Mouse (Mus musculus): Measurements from ENCODE around the gene Pif1.
A peak's percentile ranks its signal among the peaks of the same experiment; 100 is the strongest.

Pif1 gene

GRCm38 (mm10) chr9:65561016-65561415, 25.9 kb upstream of the Pif1 start:
- DNase-seq (ENCODE audit: low read depth, low spot score) = no peak

GRCm38 (mm10) chr9:65562081-65562506, 24.9 kb upstream of the Pif1 start:
- no peak for DNase-seq (ENCODE audit: low read depth, low spot score)

GRCm38 (mm10) chr9:65563073-65563472, 23.9 kb upstream of the Pif1 start:
- DNase-seq (ENCODE audit: low read depth, low spot score) = no peak

- no peak for DNase-seq (ENCODE audit: low read depth, low spot score)
Observed at GRCm38 (mm10) chr9:65564698-65565097, 22.3 kb upstream of the Pif1 start.

- no peak for DNase-seq (ENCODE audit: low read depth, low spot score)
Observed at GRCm38 (mm10) chr9:65568787-65569186, 18.2 kb upstream of the Pif1 start.

- no peak for DNase-seq (ENCODE audit: low read depth, low spot score)
Observed at GRCm38 (mm10) chr9:65569491-65569971, 17.4 kb upstream of the Pif1 start.

GRCm38 (mm10) chr9:65572837-65573236, 14.1 kb upstream of the Pif1 start:
- DNase-seq (ENCODE audit: low read depth, low spot score) = no peak

- DNase-seq (ENCODE audit: low read depth, low spot score) = no peak
Observed at GRCm38 (mm10) chr9:65574513-65575392, 12.2 kb upstream of the Pif1 start.

- DNase-seq (ENCODE audit: low read depth, low spot score) = peak; percentile 50
Observed at GRCm38 (mm10) chr9:65575393-65576196, 11.4 kb upstream of the Pif1 start.

- no peak for DNase-seq (ENCODE audit: low read depth, low spot score)
Observed at GRCm38 (mm10) chr9:65576861-65577510, 10.0 kb upstream of the Pif1 start.

- no peak for DNase-seq (ENCODE audit: low read depth, low spot score)
Observed at GRCm38 (mm10) chr9:65577511-65578196, 9.3 kb upstream of the Pif1 start.

GRCm38 (mm10) chr9:65578801-65579249, 8.1 kb upstream of the Pif1 start:
- peak; percentile 70 for DNase-seq (ENCODE audit: low read depth, low spot score)

GRCm38 (mm10) chr9:65579781-65580371, 7.1 kb upstream of the Pif1 start, which contains the start of gene Plekho2:
Gene Plekho2 (minus strand): TSS chr9:65580040.
- peak; percentile 96 for DNase-seq (ENCODE audit: low read depth, low spot score)

- DNase-seq (ENCODE audit: low read depth, low spot score) = peak; percentile 92
Observed at GRCm38 (mm10) chr9:65580401-65581256, 6.3 kb upstream of the Pif1 start.

- DNase-seq (ENCODE audit: low read depth, low spot score) = peak; percentile 57
Observed at GRCm38 (mm10) chr9:65583045-65583444, 3.9 kb upstream of the Pif1 start.

- no peak for DNase-seq (ENCODE audit: low read depth, low spot score)
Observed at GRCm38 (mm10) chr9:65587270-65587572, 261 bp downstream of the Pif1 start.

- peak; percentile 47 for DNase-seq (ENCODE audit: low read depth, low spot score)
Observed at GRCm38 (mm10) chr9:65587573-65588358, 806 bp downstream of the Pif1 start.

- DNase-seq (ENCODE audit: low read depth, low spot score) = no peak
Observed at GRCm38 (mm10) chr9:65589091-65589490, 2.1 kb downstream of the Pif1 start.

- no peak for DNase-seq (ENCODE audit: low read depth, low spot score)
Observed at GRCm38 (mm10) chr9:65592721-65593120, 5.8 kb downstream of the Pif1 start.

Data from CD4-positive helper T cell, adult 2 months (primary cell).